Comparison of ENCODE assay signal across 12 mouse cellular contexts in the genomic region with DNA sequence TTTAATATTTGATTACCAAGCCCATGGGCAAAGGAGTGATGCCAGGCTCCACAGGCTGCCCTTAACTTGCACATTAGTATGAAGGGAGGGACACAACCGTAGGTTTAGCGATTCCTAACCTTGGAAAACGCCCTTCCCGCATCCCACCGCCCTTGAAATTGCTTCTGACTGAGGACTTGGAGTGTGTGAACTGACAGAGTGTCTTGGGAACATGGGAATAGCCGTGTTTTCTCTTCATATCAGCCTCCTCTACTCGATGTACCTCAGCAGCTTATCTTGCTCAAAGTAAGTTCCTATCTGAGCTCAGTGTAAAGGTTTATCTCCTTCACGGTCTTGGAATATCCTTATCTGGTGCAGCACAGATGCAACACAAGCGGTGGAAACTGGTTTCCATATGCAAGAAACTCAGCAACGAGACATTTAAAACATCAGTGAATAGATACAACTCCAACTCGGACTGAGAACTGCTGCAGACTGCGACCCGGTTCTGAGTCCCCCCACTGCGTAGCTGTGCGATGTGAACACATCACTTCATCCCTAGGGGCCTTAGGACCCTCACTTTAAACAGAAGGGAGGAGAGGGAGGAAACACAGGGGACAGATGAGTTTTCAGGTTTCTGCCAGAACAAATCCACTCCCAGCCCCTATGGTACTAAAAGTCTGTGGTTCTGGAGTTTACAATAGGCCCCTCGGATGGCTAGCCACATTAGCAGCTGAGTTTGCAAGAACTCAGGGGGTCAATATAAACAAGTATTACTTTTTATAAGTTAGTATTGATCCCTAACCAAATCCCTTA. TPM values are rescaled to one million over a fixed set of nuclear protein-coding genes. Genes with fewer than 3 reads are reported as not detected.
"Had no signal": no experiment of that assay in that cellular context is flagged by ENCODE, and none has a peak within 500 bp of the region (broad histone marks: within the 10 kb centered on the region; RNA-seq: fewer than 3 reads in every experiment).

No protein-coding gene starts in this region.

- H3K9ac ChIP-seq: liver, embryonic 14.5 days; midbrain, embryonic 15.5 days; neural tube, embryonic 12.5 days had no signal

- H3K27me3 ChIP-seq: midbrain, embryonic 15.5 days; neural tube, embryonic 12.5 days had no signal

- H3K4me1 ChIP-seq: midbrain, embryonic 15.5 days; neural tube, embryonic 12.5 days had no signal

- ATAC-seq: lung, postnatal 0 days; midbrain, embryonic 15.5 days had no signal

- H3K4me2 ChIP-seq: midbrain, embryonic 15.5 days; neural tube, embryonic 12.5 days had no signal

- DNase-seq: kidney, postnatal 25 days; lung, adult 2 months; lung, postnatal 36 days; thymus, postnatal 4 days had no signal

- H3K4me3 ChIP-seq: left cerebral cortex, adult 2 months; limb, embryonic 10.5 days; midbrain, embryonic 15.5 days; neural tube, embryonic 12.5 days had no signal

- H3K36me3 ChIP-seq: limb, embryonic 10.5 days; midbrain, embryonic 15.5 days; neural tube, embryonic 12.5 days had no signal

- H3K9me3 ChIP-seq: limb, embryonic 10.5 days; midbrain, embryonic 15.5 days; neural tube, embryonic 12.5 days had no signal

- H3K27ac ChIP-seq: left cerebral cortex, adult 2 months; limb, embryonic 10.5 days; liver, embryonic 14.5 days; midbrain, embryonic 15.5 days; neural tube, embryonic 12.5 days; stomach, postnatal 0 days had no signal

RNA-seq across cellular contexts. Expression of gene Zfp366, which starts 43.0 kb away (rescaled TPM):
- total RNA-seq: monocyte, adult 5-6 weeks had no signal
